Mouse (Mus musculus): Measurements from ENCODE around the gene Pik3r5.

Gene Pik3r5

DNA sequence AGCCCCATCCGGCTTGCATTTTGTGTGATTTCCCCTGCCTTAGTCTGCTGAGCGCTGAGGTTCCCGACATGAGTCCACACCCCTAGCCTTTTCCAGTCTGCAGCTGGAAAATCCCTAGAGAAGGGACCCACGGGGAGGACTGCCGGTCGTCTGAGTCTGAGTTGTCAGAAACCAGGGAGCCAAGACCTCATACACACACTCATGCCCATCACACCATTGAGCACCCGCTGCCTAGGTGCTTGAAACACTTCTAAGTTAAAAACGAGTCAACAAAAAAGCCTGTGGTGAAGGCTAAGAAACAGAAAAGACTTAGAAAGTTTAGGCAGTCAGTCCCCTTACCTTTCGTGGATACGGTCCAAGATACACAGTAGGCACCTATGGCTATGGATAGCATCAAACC is 55.8 kb downstream of the Pik3r5 start:
- DNase-seq, result no peak

- DNase-seq, result no peak
These were observed 56.4 kb downstream of the Pik3r5 start for GRCm38 (mm10) chr11:68488256-68488824.

DNA sequence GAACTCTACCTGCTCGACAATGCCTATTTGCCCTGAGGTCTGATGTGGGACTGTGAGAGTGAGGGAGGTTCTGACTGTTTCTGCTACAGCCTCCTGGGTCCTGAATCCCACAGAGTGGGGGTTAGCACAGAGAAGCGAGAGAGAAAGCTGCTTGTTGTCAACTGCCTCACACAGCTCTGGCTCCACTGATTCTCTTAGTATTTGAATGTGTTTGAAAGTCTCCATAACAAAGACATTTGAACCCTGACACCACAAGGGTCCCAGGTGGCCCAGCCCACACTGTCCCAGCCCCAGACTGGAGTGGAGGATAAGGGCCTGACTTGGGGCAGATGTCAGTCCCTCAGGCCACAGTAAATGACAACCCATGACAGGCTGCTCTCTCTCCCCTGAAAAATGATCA is 57.3 kb downstream of the Pik3r5 start:
- DNase-seq, result no peak

GRCm38 (mm10) chr11:68492592-68492991 is 60.7 kb downstream of the Pik3r5 start:
- no peak for DNase-seq

DNA sequence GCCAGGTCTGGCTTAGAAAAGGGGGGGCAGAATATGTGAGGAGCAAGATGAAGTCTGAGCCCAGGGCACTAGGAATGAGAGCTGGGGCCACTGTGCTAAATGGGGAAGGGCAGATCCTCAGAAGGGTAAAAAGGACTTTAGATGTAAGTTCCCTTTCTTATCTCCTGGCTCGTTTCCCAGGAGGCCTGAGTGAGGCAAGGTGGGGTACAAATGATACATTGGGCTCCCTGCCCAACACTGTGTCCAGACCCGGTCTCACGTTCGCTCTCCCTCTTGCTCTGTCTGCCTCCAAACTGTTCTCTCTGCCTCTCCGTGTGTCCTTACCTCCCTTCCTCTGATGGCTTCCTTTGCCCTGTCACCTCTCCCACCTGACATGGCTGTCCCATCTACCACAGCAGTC is 61.8 kb downstream of the Pik3r5 start:
- DNase-seq, result no peak

- no peak for DNase-seq
These were observed 65.2 kb downstream of the Pik3r5 start for GRCm38 (mm10) chr11:68497081-68497480.

- no peak for DNase-seq
These were observed 66.6 kb downstream of the Pik3r5 start for GRCm38 (mm10) chr11:68498517-68498916.

- no peak for DNase-seq
These were observed 67.2 kb downstream of the Pik3r5 start for GRCm38 (mm10) chr11:68498999-68499699.

- no peak for DNase-seq
These were observed 69.0 kb downstream of the Pik3r5 start for GRCm38 (mm10) chr11:68500949-68501350.

DNA sequence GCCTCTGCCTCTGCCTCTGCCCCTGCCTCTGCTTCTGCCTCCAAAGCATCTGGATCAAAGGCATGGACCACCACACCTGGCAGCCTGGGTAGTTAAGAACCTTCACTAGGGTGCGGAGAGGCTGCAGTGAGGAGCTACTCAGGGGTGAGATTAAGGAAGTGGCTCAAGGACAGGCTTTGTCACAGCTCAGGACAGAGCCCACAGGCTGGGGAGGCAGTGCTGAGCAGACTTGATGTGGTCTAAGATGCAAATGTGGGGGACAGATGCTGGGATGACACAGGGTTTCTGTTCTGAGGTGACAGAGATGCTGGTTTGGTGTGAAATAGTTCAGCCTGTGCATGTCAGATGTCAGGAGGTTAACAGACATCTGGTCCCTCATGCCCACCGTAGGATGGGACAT is 70.5 kb downstream of the Pik3r5 start:
- DNase-seq, result no peak

GRCm38 (mm10) chr11:68502902-68503629 is 71.1 kb downstream of the Pik3r5 start, which contains the start of gene Pik3r6:
Pik3r6 (plus strand) TSS chr11:68503019.
- no peak for DNase-seq

GRCm38 (mm10) chr11:68504913-68505312 is 73.0 kb downstream of the Pik3r5 start:
- no peak for DNase-seq

DNA sequence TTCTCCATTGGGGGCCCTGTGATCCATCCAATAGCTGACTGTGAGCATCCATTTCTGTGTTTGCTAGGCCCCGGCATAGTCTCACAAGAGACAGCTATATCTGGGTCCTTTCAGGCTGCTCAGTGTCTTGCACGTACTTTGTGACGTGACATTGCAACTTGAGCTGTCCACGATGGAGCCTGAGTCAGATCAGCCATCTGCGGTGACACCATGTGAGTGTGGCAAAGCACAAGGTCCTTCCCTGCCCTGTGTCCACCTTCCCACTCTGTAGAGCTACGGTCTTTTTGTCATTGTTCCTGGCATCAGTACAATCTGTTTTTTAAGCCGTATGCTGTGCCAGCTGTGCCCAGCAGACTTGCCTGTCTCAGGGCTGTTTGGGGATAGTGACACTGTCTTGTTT is 75.3 kb downstream of the Pik3r5 start:
- no peak for DNase-seq

- DNase-seq, result no peak
These were observed 76.7 kb downstream of the Pik3r5 start for GRCm38 (mm10) chr11:68508619-68509018.

DNA sequence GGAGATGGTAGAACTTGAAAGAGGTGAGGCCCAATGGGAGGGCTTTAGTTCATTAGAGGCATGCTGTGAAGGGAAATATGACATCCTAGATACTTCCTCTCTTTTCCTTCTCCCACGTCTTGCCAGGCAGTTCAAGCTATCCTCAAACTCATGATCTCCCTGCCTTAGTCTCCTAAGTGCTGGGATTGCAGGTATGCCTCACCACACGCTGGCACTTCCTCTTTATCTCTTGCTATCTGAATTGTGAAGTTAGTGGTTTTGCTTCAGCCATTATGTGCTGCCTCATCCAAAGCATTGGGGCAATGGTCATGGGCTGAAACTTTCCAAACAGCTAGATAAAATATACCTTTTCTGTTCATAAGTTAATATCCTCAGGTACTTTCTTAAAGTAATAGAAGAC is 77.3 kb downstream of the Pik3r5 start:
- DNase-seq, result no peak

- DNase-seq, result no peak
These were observed 82.0 kb downstream of the Pik3r5 start for GRCm38 (mm10) chr11:68513969-68514368.

- no peak for DNase-seq
These were observed 87.4 kb downstream of the Pik3r5 start for GRCm38 (mm10) chr11:68519362-68519761.

- no peak for DNase-seq
These were observed 87.9 kb downstream of the Pik3r5 start for GRCm38 (mm10) chr11:68519815-68520214.

DNA sequence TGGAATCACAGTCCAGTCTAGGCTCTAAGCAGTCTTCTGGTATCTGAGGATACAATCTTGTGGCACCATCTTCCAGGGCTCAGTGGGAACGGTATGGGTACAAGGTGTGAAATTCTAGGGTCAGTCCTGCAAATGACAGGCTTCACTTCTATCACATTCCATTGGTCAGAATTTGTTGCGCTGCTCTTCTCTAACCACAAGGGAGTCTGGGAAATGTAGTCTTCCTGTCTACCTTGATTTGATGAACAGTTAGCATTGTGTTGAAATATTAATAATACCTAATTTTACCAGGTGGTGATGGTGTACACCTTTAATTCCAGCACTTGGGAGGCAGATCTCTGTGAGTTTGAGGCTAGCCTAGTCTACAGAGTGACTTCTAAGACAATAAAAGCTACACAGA is 88.5 kb downstream of the Pik3r5 start:
- DNase-seq, result no peak

DNA sequence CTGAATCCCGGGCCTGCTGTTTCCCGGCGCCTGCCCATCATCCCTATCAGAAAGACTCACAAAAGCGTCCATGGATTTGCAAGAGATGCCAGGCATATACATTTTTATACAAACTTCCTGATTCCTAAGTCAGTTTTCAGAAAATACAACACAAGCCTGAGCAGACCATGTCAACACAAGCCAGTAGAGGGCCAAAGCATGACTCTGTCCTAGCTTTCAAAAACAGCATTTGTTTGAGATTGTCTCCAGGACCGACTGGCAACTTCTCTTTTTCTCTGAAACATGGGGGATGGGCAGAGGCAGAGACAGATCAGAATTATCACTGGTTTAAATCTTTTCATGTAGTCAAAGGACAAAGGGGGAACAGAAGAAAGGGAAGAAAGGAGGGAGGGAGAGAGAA is 89.4 kb downstream of the Pik3r5 start:
- no peak for DNase-seq

- no peak for DNase-seq
These were observed 94.5 kb downstream of the Pik3r5 start for GRCm38 (mm10) chr11:68526441-68526840.

GRCm38 (mm10) chr11:68531066-68531806 is 99.3 kb downstream of the Pik3r5 start:
- peak; percentile 63 to 74 for DNase-seq

DNA sequence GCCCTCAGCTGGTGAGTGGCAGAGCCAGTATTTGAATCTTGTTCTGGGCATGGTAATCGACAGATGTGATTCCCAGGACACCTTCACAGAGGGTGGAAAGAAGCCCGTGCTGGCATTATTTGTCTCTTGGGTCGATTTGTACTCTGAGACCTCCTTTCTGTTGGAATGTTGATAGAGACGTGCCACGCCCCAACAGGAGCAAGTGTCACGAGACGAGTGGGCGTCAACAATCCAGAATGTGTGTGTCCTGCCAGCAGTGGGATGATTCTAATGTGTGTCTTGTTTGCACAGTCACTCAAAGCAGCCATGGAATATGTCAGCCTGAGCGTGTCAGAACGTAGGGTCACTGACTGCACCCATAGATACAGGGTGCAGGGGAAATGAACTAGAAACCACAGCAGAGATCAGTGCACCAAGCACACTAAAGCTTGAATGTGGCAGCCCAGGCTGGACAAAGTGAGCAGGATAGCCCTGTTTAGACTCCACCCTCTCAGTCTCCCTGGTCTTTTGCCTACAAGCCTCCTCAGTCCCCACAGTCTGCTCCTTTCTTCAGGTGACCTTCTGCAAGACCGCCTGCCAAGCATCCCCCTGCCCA is 100.1 kb downstream of the Pik3r5 start:
- no peak for DNase-seq

All from cerebellum, adult 18-20 months (tissue).